Mouse (Mus musculus) stomach, embryonic 15.5 days (tissue): ENCODE measurements at regions not wholly inside any gene's neighbourhood (a gene's known extent, or its start where the extent isn't known, plus 50 kb on each side); places are given as distances from the start of the nearest gene placed in this dataset.

Experiments
- ATAC-seq: fragments of 200-750 bp; cut with Nextera tagmentation; 2 replicates; pipeline ENCODE4 v1.8.0; 2017; ENCODE audit warnings: low read depth, moderate number of reproducible peaks, moderate TSS enrichment; ENCODE audit not compliant: insufficient read depth, low FRiP score
- H3K27ac ChIP-seq: fragments of 300-500 bp; sonication (generic); 2 replicates; pipeline ENCODE4 v1.5.1; 2015; ENCODE audit warnings: mild to moderate bottlenecking, inconsistent platforms
- H3K27me3 ChIP-seq: fragments of 300-500 bp; sonication (generic); replicated peaks from 2 replicates; pipeline ENCODE4 v1.6.1; 2015; ENCODE audit warnings: inconsistent platforms
- H3K36me3 ChIP-seq: fragments of 300-500 bp; sonication (generic); 2 replicates; pipeline ENCODE4 v1.6.1; 2015; ENCODE audit warnings: inconsistent platforms
- H3K4me1 ChIP-seq: fragments of 300-500 bp; sonication (generic); 2 replicates; pipeline ENCODE4 v1.6.1; 2015; ENCODE audit warnings: inconsistent platforms
- H3K4me2 ChIP-seq: fragments of 300-500 bp; sonication (generic); 2 replicates; pipeline ENCODE4 v1.6.1; 2015; ENCODE audit warnings: mild to moderate bottlenecking, inconsistent platforms
- H3K4me3 ChIP-seq: fragments of 300-500 bp; sonication (generic); replicated peaks from 2 replicates; pipeline ENCODE4 v1.5.1; 2015; ENCODE audit warnings: inconsistent platforms
- H3K9ac ChIP-seq: fragments of 300-500 bp; sonication (generic); 2 replicates; pipeline ENCODE4 v1.6.1; 2015; ENCODE audit warnings: inconsistent platforms
- H3K9me3 ChIP-seq: fragments of 300-500 bp; sonication (generic); 2 replicates; pipeline ENCODE4 v1.6.1; 2016; ENCODE audit warnings: inconsistent platforms
- WGBS: fragments of 180-500 bp; shearing (Covaris S2); methylation state at CpG from one replicate; pipeline ENCODE4 v1.1.7; 2015; 5-methylcytosine and 5-hydroxymethylcytosine counted together

- 78% methylated on average over 10 of the region's 10 CpGs for WGBS
- H3K36me3 ChIP-seq = no peaks in the 10 kb centered on the region
- H3K4me3 ChIP-seq = no peak overlapping the region
- H3K4me1 ChIP-seq = no peaks in the 10 kb centered on the region
- H3K27me3 ChIP-seq = no peaks in the 10 kb centered on the region
- no peak overlapping the region for H3K9ac ChIP-seq
- no peak for ATAC-seq
- no peaks in the 10 kb centered on the region for H3K9me3 ChIP-seq
- H3K27ac ChIP-seq = no peak overlapping the region
- no peak overlapping the region for H3K4me2 ChIP-seq
Measured at GRCm38 (mm10) chr8:92772826-92773225, 54.3 kb upstream of the Mmp2 start.

- no peak for ATAC-seq
- no peak overlapping the region for H3K4me2 ChIP-seq
- H3K27me3 ChIP-seq = no peaks in the 10 kb centered on the region
- H3K27ac ChIP-seq = no peak overlapping the region
- no peaks in the 10 kb centered on the region for H3K9me3 ChIP-seq
- WGBS = 42% methylated on average over 4 of the region's 4 CpGs
- H3K4me1 ChIP-seq = no peaks in the 10 kb centered on the region
- H3K9ac ChIP-seq = no peak overlapping the region
- no peak overlapping the region for H3K4me3 ChIP-seq
- no peaks in the 10 kb centered on the region for H3K36me3 ChIP-seq
Measured at GRCm38 (mm10) chr8:92775186-92775585, 51.9 kb upstream of the Mmp2 start.

- no peaks in the 10 kb centered on the region for H3K9me3 ChIP-seq
- no peaks in the 10 kb centered on the region for H3K36me3 ChIP-seq
- no peak overlapping the region for H3K9ac ChIP-seq
- no peak overlapping the region for H3K4me2 ChIP-seq
- no peak for ATAC-seq
- H3K4me3 ChIP-seq = no peak overlapping the region
- 21% methylated on average over 5 of the region's 5 CpGs for WGBS
- no peaks in the 10 kb centered on the region for H3K4me1 ChIP-seq
- H3K27ac ChIP-seq = no peak overlapping the region
- H3K27me3 ChIP-seq = no peaks in the 10 kb centered on the region
Measured at GRCm38 (mm10) chr8:92777106-92777505, 50.0 kb upstream of the Mmp2 start.
